Mouse (Mus musculus) stomach, postnatal 0 days (tissue): ENCODE data around the gene Gatad2a.

Experiments used
- CTCF ChIP-seq: IDR thresholded peaks from 2 replicates; pipeline ENCODE4 v1.5.1; 2016; ENCODE audit warnings: antibody characterized with exemption, low read depth, mild to moderate bottlenecking, moderate library complexity
- EP300 ChIP-seq: optimal IDR thresholded peaks from 2 replicates; pipeline ENCODE3; 2016; ENCODE audit warnings: antibody characterized with exemption

DNA sequence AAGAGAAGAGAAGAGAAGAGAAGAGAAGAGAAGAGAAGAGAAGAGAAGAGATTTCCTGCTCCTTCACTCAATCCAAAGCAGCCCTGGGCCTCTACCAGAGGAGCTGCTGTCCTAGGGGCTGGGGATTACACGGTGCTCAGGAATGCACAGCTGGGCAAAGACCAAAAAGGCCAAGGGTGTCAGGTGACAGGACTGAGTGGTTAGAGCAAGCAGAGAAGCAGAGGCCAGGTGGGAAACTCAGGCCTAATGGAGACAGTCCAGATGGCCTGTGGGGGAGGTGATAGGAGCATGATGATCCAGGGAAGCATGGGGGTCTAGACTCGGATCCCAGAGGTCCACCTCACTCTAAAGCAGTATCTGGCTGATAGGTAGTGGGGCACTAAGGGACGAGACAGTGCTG, 56.6 kb downstream of the Gatad2a start:
- TF ChIP-seq EP300 (no peak), CTCF (no peak)
